Mouse (Mus musculus): Measurements from ENCODE around the gene Nkx6-2. TPM values are rescaled to one million over a fixed set of nuclear protein-coding genes. Genes with fewer than 3 reads are reported as not detected.

The Nkx6-2 gene
- total RNA-seq (2022), result under 1 TPM in 3 of 4 experiments, not detected in 1; 0.21 to 0.26 (median 0.24) TPM

- no peak for DNase-seq
Observed at GRCm38 (mm10) chr7:139582595-139582994, at the start of gene Nkx6-2. Gene Nkx6-2 (minus strand): TSS chr7:139582797.

- no peak for DNase-seq
Observed at GRCm38 (mm10) chr7:139625156-139625555, 42.6 kb upstream of the Nkx6-2 start.

GRCm38 (mm10) chr7:139622568-139622967 lies 40.0 kb upstream of the Nkx6-2 start:
- no peak for DNase-seq

GRCm38 (mm10) chr7:139615767-139616766 lies 33.5 kb upstream of the Nkx6-2 start:
- peak; percentile 34 for DNase-seq

GRCm38 (mm10) chr7:139610328-139610727 lies 27.7 kb upstream of the Nkx6-2 start:
- DNase-seq, result no peak

- no peak for DNase-seq
Observed at GRCm38 (mm10) chr7:139595862-139596261, 13.3 kb upstream of the Nkx6-2 start.

- DNase-seq, result no peak
Observed at GRCm38 (mm10) chr7:139595311-139595710, 12.7 kb upstream of the Nkx6-2 start.

- no peak for DNase-seq
Observed at GRCm38 (mm10) chr7:139591311-139591710, 8.7 kb upstream of the Nkx6-2 start.

- no peak for DNase-seq
Observed at GRCm38 (mm10) chr7:139590302-139590701, 7.7 kb upstream of the Nkx6-2 start.

- DNase-seq, result no peak
Observed at GRCm38 (mm10) chr7:139587919-139588318, 5.3 kb upstream of the Nkx6-2 start.

- no peak for DNase-seq
Observed at GRCm38 (mm10) chr7:139585183-139585821, 2.7 kb upstream of the Nkx6-2 start.

- no peak for DNase-seq
Observed at GRCm38 (mm10) chr7:139584221-139585175, 1.9 kb upstream of the Nkx6-2 start.

- no peak for DNase-seq
Observed at GRCm38 (mm10) chr7:139583094-139583737, 619 bp upstream of the Nkx6-2 start.

GRCm38 (mm10) chr7:139581801-139582571 lies 611 bp downstream of the Nkx6-2 start:
- no peak for DNase-seq

- DNase-seq, result no peak
Observed at GRCm38 (mm10) chr7:139580851-139581775, 1.5 kb downstream of the Nkx6-2 start.

GRCm38 (mm10) chr7:139579261-139579905 lies 3.2 kb downstream of the Nkx6-2 start:
- peak; percentile 17 for DNase-seq

- DNase-seq, result no peak
Observed at GRCm38 (mm10) chr7:139576064-139576686, 6.4 kb downstream of the Nkx6-2 start.

- no peak for DNase-seq
Observed at GRCm38 (mm10) chr7:139572665-139573064, 9.9 kb downstream of the Nkx6-2 start.

- no peak for DNase-seq
Observed at GRCm38 (mm10) chr7:139570788-139571187, 11.8 kb downstream of the Nkx6-2 start.

Data from adrenal gland, adult 8-10 months (tissue).